Mouse (Mus musculus): ENCODE data around the gene Gm20481. TPM values are rescaled to one million over a fixed set of nuclear protein-coding genes. Genes with fewer than 3 reads are reported as not detected.
A peak's percentile ranks its signal among the peaks of the same experiment; 100 is the strongest.
"Not testable (repeated sequence)": the region's sequence is repeated elsewhere in the genome, so short reads cannot be mapped to it uniquely, and the experiment has no call there.

Gene Gm20481
- polyA plus RNA-seq, 1 experiment: not detected

GRCm38 (mm10) chr17:34952378-34953040 lies 17.2 kb upstream of the Gm20481 start:
- peak; percentile 32; the same call in 1 of the 2 replicates for TF ChIP-seq CTCF (IDR thresholded peaks at IDR 0.05; ENCODE audit: extremely low read depth, insufficient read length, insufficient replicate concordance, low read depth, low read length)
- peak; percentile 94 for TF ChIP-seq POLR2A (IDR thresholded peaks at IDR 0.05; ENCODE audit: low read depth, low read length)
- H3K27ac ChIP-seq (ENCODE audit: insufficient read depth, low read depth, low read length): peak overlapping the region; percentile 92
- H3K4me1 ChIP-seq (ENCODE audit: control insufficient read depth, insufficient read depth, insufficient read length, low read length): peaks cover 9% of the 10 kb centered on the region; the same call in 1 of the 2 replicates
- WGBS: under 1% methylated on average over 23 of the region's 23 CpGs
- H3K27me3 ChIP-seq (ENCODE audit: control insufficient read depth, insufficient read depth, low read length): no peaks in the 10 kb centered on the region
- peak overlapping the region; percentile 82 for H3K4me3 ChIP-seq (ENCODE audit: low read depth, low read length)
- H3K36me3 ChIP-seq (ENCODE audit: control insufficient read depth, insufficient read depth, low read length): peaks cover 6% of the 10 kb centered on the region

DNA sequence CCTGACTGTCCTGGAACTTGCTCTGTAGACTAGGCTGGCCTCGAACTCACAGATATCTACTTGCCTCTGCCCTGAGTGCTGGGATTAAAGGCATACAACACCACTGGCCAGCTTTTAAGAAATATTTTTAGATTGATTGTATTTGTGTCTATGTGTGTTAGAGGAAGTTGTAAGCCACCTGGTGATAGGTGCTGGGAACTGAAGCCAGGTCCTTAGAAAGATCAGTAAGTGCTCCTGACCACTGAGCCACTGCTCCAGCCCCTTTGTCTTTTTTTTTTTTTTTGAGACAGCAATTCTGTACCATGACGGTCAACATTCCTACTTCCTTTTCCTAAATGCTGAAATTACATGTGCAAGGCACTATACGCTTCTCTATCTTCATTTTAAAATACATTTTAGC lies 16.5 kb upstream of the Gm20481 start:
- peaks cover 9% of the 10 kb centered on the region; the same call in 1 of the 2 replicates for H3K4me1 ChIP-seq (ENCODE audit: control insufficient read depth, insufficient read depth, insufficient read length, low read length)
- H3K36me3 ChIP-seq (ENCODE audit: control insufficient read depth, insufficient read depth, low read length): peaks cover 6% of the 10 kb centered on the region
- no peaks in the 10 kb centered on the region for H3K27me3 ChIP-seq (ENCODE audit: control insufficient read depth, insufficient read depth, low read length)
- no peak for TF ChIP-seq POLR2A (IDR thresholded peaks at IDR 0.05; ENCODE audit: low read depth, low read length)
- no peak for TF ChIP-seq CTCF (IDR thresholded peaks at IDR 0.05; ENCODE audit: extremely low read depth, insufficient read length, insufficient replicate concordance, low read depth, low read length)
- WGBS: 79% methylated on average over 3 of the region's 3 CpGs
- no peak overlapping the region for H3K4me3 ChIP-seq (ENCODE audit: low read depth, low read length)
- H3K27ac ChIP-seq (ENCODE audit: insufficient read depth, low read depth, low read length): no peak overlapping the region

DNA sequence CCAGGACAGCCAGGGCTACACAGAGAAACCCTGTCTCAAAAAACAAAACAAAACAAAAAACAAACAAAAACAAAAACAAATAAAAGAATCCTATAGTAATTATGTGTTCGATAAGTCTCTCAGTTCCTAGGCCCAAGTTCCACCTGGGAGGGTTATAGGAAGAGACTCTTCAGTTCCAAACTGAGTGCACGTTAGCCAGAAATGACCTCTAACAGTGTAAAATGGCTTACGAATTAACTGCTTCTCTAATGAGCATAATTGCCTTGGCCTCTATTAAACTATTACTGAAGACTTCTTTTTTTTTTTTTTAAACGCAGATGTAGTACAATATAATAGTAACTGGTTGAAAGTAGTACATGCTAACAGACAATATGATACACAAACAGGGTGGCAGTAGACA lies 15.8 kb upstream of the Gm20481 start:
- 87% methylated on average over 4 of the region's 4 CpGs for WGBS
- no peak for TF ChIP-seq CTCF (IDR thresholded peaks at IDR 0.05; ENCODE audit: extremely low read depth, insufficient read length, insufficient replicate concordance, low read depth, low read length)
- no peak for TF ChIP-seq POLR2A (IDR thresholded peaks at IDR 0.05; ENCODE audit: low read depth, low read length)

DNA sequence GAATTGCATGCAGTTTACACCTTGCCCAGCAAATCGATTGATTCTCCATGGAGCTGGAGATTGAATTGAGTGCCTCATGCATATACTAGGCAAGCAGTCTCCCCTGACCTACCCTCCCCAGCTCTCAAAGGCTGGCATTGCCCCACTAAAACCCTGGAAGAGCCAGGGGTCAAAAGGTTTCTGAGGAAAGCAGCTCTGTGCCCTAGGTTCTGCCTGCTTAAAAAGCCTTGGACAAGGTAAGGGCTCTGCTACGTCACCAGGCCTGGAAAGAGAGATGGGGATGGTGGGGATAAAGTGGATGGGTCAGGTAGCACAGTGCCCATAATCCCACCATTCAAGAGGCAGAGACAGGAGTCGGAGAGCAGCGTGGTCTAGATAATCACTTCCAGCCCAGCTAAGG lies 14.9 kb upstream of the Gm20481 start:
- no peaks in the 10 kb centered on the region for H3K27me3 ChIP-seq (ENCODE audit: control insufficient read depth, insufficient read depth, low read length)
- no peak overlapping the region for H3K27ac ChIP-seq (ENCODE audit: insufficient read depth, low read depth, low read length)
- WGBS: 92% methylated on average over 4 of the region's 4 CpGs
- peaks cover 3% of the 10 kb centered on the region; the same call in 1 of the 2 replicates for H3K4me1 ChIP-seq (ENCODE audit: control insufficient read depth, insufficient read depth, insufficient read length, low read length)
- no peak overlapping the region for H3K4me3 ChIP-seq (ENCODE audit: low read depth, low read length)
- peaks cover 5% of the 10 kb centered on the region for H3K36me3 ChIP-seq (ENCODE audit: control insufficient read depth, insufficient read depth, low read length)
- TF ChIP-seq POLR2A (IDR thresholded peaks at IDR 0.05; ENCODE audit: low read depth, low read length) (no peak), CTCF (IDR thresholded peaks at IDR 0.05; ENCODE audit: extremely low read depth, insufficient read length, insufficient replicate concordance, low read depth, low read length) (no peak)

More for the DNA sequence above, 15.8 kb upstream of the Gm20481 start:
- peaks cover 6% of the 10 kb centered on the region for H3K36me3 ChIP-seq (ENCODE audit: control insufficient read depth, insufficient read depth, low read length)
- H3K4me3 ChIP-seq (ENCODE audit: low read depth, low read length): no peak overlapping the region
- H3K4me1 ChIP-seq (ENCODE audit: control insufficient read depth, insufficient read depth, insufficient read length, low read length): peaks cover 9% of the 10 kb centered on the region; the same call in 1 of the 2 replicates
- H3K27me3 ChIP-seq (ENCODE audit: control insufficient read depth, insufficient read depth, low read length): no peaks in the 10 kb centered on the region
- H3K27ac ChIP-seq (ENCODE audit: insufficient read depth, low read depth, low read length): no peak overlapping the region

GRCm38 (mm10) chr17:34955884-34956283 lies 13.8 kb upstream of the Gm20481 start:
- Histone ChIP-seq H3K4me3 (ENCODE audit: low read depth, low read length) (no peak overlapping the region), H3K27me3 (ENCODE audit: control insufficient read depth, insufficient read depth, low read length) (no peaks in the 10 kb centered on the region), H3K4me1 (ENCODE audit: control insufficient read depth, insufficient read depth, insufficient read length, low read length) (0 out of 2 replicates have a peak, but pooled peaks cover 2% of the 10 kb centered on the region), H3K27ac (ENCODE audit: insufficient read depth, low read depth, low read length) (no peak overlapping the region), H3K36me3 (ENCODE audit: control insufficient read depth, insufficient read depth, low read length) (0 out of 2 replicates have a peak, but pooled peaks cover under 1% of the 10 kb centered on the region)
- TF ChIP-seq CTCF (IDR thresholded peaks at IDR 0.05; ENCODE audit: extremely low read depth, insufficient read length, insufficient replicate concordance, low read depth, low read length) (no peak), POLR2A (IDR thresholded peaks at IDR 0.05; ENCODE audit: low read depth, low read length) (no peak)
- WGBS: 83% methylated on average over 3 of the region's 3 CpGs

DNA sequence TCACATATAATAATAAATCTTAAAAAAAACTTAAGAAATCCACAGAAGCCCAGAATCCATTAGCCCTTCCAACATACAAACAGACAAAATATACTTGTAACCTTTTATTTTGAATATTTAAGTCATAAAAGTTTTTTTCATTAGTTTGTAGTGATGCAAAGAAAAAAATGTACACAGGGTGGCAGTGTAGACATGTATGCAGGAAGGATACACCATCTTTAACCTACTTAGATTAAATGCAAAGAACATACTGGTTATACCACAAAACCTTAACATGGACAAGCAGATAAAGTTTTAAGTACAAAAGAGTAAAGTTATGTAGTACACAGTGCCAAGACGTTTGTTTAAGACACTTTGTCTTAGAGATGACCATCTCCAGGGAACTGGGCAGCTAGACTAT lies 13.4 kb upstream of the Gm20481 start:
- Histone ChIP-seq H3K4me3 (ENCODE audit: low read depth, low read length) (no peak overlapping the region), H3K27me3 (ENCODE audit: control insufficient read depth, insufficient read depth, low read length) (no peaks in the 10 kb centered on the region), H3K27ac (ENCODE audit: insufficient read depth, low read depth, low read length) (no peak overlapping the region), H3K36me3 (ENCODE audit: control insufficient read depth, insufficient read depth, low read length) (no peaks in the 10 kb centered on the region), H3K4me1 (ENCODE audit: control insufficient read depth, insufficient read depth, insufficient read length, low read length) (0 out of 2 replicates have a peak, but pooled peaks cover 2% of the 10 kb centered on the region)
- no peak for TF ChIP-seq CTCF (IDR thresholded peaks at IDR 0.05; ENCODE audit: extremely low read depth, insufficient read length, insufficient replicate concordance, low read depth, low read length)
- TF ChIP-seq POLR2A (IDR thresholded peaks at IDR 0.05; ENCODE audit: low read depth, low read length): no peak
- 27% methylated on average over 1 of the region's 1 CpGs for WGBS

DNA sequence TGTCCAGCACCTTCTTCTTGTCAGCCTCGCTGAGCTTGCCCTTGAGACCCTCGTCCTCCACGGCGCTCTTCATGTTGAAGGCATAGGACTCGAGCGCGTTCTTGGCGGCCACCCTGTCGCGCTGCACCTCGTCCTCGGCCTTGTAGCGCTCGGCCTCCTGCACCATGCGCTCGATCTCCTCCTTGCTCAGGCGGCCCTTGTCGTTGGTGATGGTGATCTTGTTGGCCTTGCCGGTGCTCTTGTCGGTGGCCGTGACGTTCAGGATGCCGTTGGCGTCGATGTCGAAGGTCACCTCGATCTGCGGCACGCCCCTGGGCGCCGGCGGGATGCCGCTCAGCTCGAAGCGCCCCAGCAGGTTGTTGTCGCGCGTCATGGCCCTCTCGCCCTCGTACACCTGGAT lies 12.4 kb upstream of the Gm20481 start:
- H3K36me3 ChIP-seq (ENCODE audit: control insufficient read depth, insufficient read depth, low read length); H3K4me1 ChIP-seq (ENCODE audit: control insufficient read depth, insufficient read depth, insufficient read length, low read length); H3K27ac ChIP-seq (ENCODE audit: insufficient read depth, low read depth, low read length); H3K27me3 ChIP-seq (ENCODE audit: control insufficient read depth, insufficient read depth, low read length): not testable (repeated sequence)
- H3K4me3 ChIP-seq (ENCODE audit: low read depth, low read length): peak overlapping the region; percentile 43
- WGBS: 9% methylated on average over 36 of the region's 40 CpGs

- not testable (repeated sequence) for H3K4me1 ChIP-seq (ENCODE audit: control insufficient read depth, insufficient read depth, insufficient read length, low read length); H3K36me3 ChIP-seq (ENCODE audit: control insufficient read depth, insufficient read depth, low read length); H3K27ac ChIP-seq (ENCODE audit: insufficient read depth, low read depth, low read length); H3K27me3 ChIP-seq (ENCODE audit: control insufficient read depth, insufficient read depth, low read length)
- H3K4me3 ChIP-seq (ENCODE audit: low read depth, low read length): peak overlapping the region; percentile 24; the same call in 1 of the 2 replicates
- 17% methylated on average over 30 of the region's 40 CpGs for WGBS
Observed at GRCm38 (mm10) chr17:34957966-34958365, 11.7 kb upstream of the Gm20481 start.

DNA sequence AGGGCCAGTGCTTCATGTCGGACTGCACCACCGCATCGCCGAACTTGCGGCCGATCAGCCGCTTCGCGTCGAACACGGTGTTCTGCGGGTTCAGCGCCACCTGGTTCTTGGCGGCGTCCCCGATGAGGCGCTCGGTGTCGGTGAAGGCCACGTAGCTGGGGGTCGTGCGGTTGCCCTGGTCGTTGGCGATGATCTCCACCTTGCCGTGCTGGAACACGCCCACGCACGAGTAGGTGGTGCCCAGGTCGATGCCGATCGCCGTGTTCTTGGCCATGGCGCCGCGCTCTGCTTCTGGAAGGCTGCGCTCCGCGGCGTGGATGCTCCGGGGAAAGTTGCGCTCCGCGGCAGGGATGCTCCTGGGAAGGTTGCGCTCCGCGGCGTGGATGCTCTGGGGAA lies 11.0 kb upstream of the Gm20481 start:
- H3K27ac ChIP-seq (ENCODE audit: insufficient read depth, low read depth, low read length); H3K36me3 ChIP-seq (ENCODE audit: control insufficient read depth, insufficient read depth, low read length); H3K27me3 ChIP-seq (ENCODE audit: control insufficient read depth, insufficient read depth, low read length); H3K4me1 ChIP-seq (ENCODE audit: control insufficient read depth, insufficient read depth, insufficient read length, low read length): not testable (repeated sequence)
- WGBS: 1% methylated on average over 37 of the region's 47 CpGs
- peak overlapping the region; percentile 62 for H3K4me3 ChIP-seq (ENCODE audit: low read depth, low read length)

All from small intestine, adult 2 months (tissue).